Mouse (Mus musculus): ENCODE results near the gene 2610528J11Rik.

DNA sequence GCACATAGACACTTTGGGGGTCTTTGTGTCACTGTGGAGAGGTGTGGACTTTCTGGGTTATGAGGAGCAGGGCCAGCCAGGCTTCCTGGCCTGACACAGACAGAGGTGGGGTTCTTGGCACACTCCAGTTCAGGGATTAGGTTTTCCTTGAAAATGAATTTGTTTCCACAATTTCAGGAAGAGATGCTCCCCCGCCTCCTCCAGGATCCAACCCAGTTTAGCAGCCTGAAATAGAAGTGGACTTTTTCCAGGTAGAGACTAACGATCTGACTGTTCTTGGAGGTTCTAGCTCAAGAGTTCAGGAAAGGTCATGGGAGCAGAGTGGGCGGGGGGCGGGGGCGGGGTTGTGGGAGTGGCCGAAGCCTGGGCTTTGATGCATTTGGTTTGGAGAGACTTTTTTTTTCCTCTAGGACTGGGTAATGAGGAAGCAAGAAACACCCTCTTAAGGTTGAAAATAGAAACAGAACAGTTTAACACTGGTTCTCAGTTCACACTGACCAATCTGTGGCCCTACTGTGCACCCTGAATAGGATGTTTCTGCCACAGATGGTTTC lies 26.6 kb upstream of the 2610528J11Rik start:
- TF ChIP-seq CTCF (IDR thresholded peaks at IDR 0.05; ENCODE audit: low read depth, low read length): no peak
- no peak for TF ChIP-seq POLR2AphosphoS5 (IDR thresholded peaks at IDR 0.05; ENCODE audit: insufficient replicate concordance, low read depth, low read length)
- TF ChIP-seq GATA2 (IDR thresholded peaks at IDR 0.05; ENCODE audit: borderline replicate concordance, low read depth, low read length): no peak
- no peak for TF ChIP-seq GATA1 (IDR thresholded peaks at IDR 0.05; ENCODE audit: borderline replicate concordance, low read length)

Data from G1E (cell line).